Mouse (Mus musculus) intestine, embryonic 14.5 days (tissue): ENCODE results near the gene Josd2. TPM values are rescaled to one million over a fixed set of nuclear protein-coding genes. Genes with fewer than 3 reads are reported as not detected.

Source experiments
- ATAC-seq: fragments of 200-750 bp; cut with Nextera tagmentation; replicated peaks from 2 replicates; pipeline ENCODE4 v1.8.0; 2017; ENCODE audit warnings: low read depth, moderate number of reproducible peaks, moderate TSS enrichment, moderate library complexity; ENCODE audit not compliant: low FRiP score, low TSS enrichment
- DNase-seq: peaks from one replicate; pipeline ENCODE4 v3.0.0-alpha.2; 2018; ENCODE audit warnings: low spot score
- H3K27ac ChIP-seq: fragments of 300-500 bp; sonication (generic); 2 replicates; pipeline ENCODE4 v1.5.1; 2014; ENCODE audit warnings: low read depth, mild to moderate bottlenecking, control low read depth
- H3K27me3 ChIP-seq: fragments of 300-500 bp; sonication (generic); replicated peaks from 2 replicates; pipeline ENCODE4 v1.6.1; 2014; ENCODE audit warnings: low read length, control low read depth; ENCODE audit not compliant: control insufficient read depth, insufficient read depth
- H3K36me3 ChIP-seq: fragments of 300-500 bp; sonication (generic); 2 replicates; pipeline ENCODE4 v1.6.1; 2014; ENCODE audit warnings: low read length, control low read depth; ENCODE audit not compliant: control insufficient read depth, insufficient read depth
- H3K4me1 ChIP-seq: fragments of 300-500 bp; sonication (generic); replicated peaks from 2 replicates; pipeline ENCODE4 v1.6.1; 2014; ENCODE audit warnings: low read length, control low read depth, mixed read lengths; ENCODE audit not compliant: control insufficient read depth, insufficient read depth
- H3K4me2 ChIP-seq: fragments of 300-500 bp; sonication (generic); 2 replicates; pipeline ENCODE4 v1.6.1; 2014; ENCODE audit warnings: low read length
- H3K4me3 ChIP-seq: fragments of 300-500 bp; sonication (generic); 2 replicates; pipeline ENCODE4 v1.5.1; 2014; ENCODE audit warnings: low read depth, low read length, control low read depth, mixed read lengths
- H3K9ac ChIP-seq: fragments of 300-500 bp; sonication (generic); 2 replicates; pipeline ENCODE4 v1.6.1; 2014; ENCODE audit warnings: mild to moderate bottlenecking, low read length
- H3K9me3 ChIP-seq: fragments of 300-500 bp; sonication (generic); 2 replicates; pipeline ENCODE4 v1.6.1; 2016; ENCODE audit warnings: low read length, control low read depth; ENCODE audit not compliant: control insufficient read depth
- WGBS: fragments of 180-500 bp; shearing (Covaris S2); extraction: QIAGEN DNeasy Blood & Tissue Kit; methylation state at CpG from one replicate; pipeline ENCODE4 v1.1.7; 2014; 5-methylcytosine and 5-hydroxymethylcytosine counted together
- polyA plus RNA-seq: library from polyadenylated mRNA; unstranded; fragments of >200 nt; fragmentation: Nextera tagmentation; extraction: Ambion mirVana; gene quantifications from 2 replicates; pipeline ENCODE4 v1.2.1, GENCODE M21; 2014

Josd2 gene
- polyA plus RNA-seq: 72.1 and 77.0 TPM in 2 replicates

DNA sequence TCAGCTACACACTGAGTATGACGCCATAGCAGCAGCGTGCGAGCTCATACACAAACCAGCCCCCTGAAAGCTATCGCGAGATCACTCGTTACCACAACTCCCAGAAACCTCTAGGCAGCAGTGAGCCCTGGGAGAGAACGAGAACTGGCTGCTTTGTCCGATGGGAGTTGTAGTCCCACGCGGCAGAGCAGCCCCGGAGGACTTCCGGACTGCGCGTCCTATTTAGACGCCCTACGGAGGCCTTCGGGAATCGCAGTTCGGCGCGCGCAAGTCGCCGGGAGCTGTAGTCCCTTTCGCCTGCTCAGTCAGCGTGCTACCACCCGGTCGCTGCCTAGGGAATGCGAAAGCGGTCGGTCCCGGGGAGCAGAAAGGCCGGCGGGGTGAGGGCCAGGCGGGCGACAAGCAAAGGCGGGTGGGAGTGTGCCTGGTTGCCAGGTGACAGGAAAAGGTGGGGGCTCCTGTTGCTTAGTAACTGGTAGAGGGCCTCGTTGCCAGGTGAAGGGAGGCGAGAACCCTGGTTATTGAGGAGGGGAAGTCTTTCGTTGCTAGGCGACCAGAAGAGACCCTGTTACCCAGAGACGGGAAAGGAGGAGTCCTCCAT lies at the start of gene Josd2:
TSS of gene Josd2 (plus strand) at position 170 of the 601 bp plus-strand sequence.
- Histone ChIP-seq H3K36me3 (no peaks in the 10 kb centered on the region), H3K27ac (peak within 1 kb of the TSS; percentile 63; the same call in 1 of the 2 replicates), H3K4me2 (peak within 1 kb of the TSS; percentile 73), H3K4me1 (peaks cover 8% of the 10 kb centered on the region), H3K9ac (peak within 1 kb of the TSS; percentile 65), H3K27me3 (peaks cover 19% of the 10 kb centered on the region), H3K9me3 (no peaks in the 10 kb centered on the region), H3K4me3 (peak within 1 kb of the TSS; percentile 70)
- ATAC-seq (peak; percentile 93), DNase-seq (peak; percentile 92)
- WGBS: under 1% methylated on average over 42 of the region's 42 CpGs

DNA sequence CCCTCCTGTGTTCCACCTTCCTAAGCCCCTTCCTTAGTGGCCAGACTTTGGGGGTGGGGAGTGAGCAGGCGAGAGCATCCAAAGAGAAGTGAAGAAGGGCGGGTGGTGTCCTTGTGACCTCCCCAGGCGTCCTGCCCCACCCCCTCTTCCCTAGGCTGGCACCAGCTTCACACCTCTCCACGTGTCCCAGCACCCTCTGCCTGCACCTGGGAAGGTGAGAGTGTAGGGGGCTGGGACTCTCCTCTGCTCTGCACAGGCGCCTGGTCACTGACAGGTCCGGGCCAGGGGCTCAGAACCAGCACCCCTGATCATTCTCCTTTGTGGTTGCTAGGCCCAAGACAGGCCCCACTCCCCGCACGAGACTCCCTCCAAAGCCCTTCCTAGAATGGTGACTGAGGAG lies 40.1 kb upstream of the Josd2 start:
- peaks cover 56% of the 10 kb centered on the region for H3K27me3 ChIP-seq
- no peaks in the 10 kb centered on the region for H3K9me3 ChIP-seq
- ATAC-seq: no peak
- no peaks in the 10 kb centered on the region for H3K36me3 ChIP-seq
- DNase-seq: no peak
- WGBS: 10% methylated on average over 8 of the region's 8 CpGs
- peak overlapping the region; percentile 43; the same call in 1 of the 2 replicates for H3K4me3 ChIP-seq
- H3K27ac ChIP-seq: no peak overlapping the region
- peak overlapping the region; percentile 40 for H3K4me2 ChIP-seq
- no peak overlapping the region for H3K9ac ChIP-seq
- H3K4me1 ChIP-seq: 0 out of 2 replicates have a peak, but pooled peaks cover 4% of the 10 kb centered on the region

DNA sequence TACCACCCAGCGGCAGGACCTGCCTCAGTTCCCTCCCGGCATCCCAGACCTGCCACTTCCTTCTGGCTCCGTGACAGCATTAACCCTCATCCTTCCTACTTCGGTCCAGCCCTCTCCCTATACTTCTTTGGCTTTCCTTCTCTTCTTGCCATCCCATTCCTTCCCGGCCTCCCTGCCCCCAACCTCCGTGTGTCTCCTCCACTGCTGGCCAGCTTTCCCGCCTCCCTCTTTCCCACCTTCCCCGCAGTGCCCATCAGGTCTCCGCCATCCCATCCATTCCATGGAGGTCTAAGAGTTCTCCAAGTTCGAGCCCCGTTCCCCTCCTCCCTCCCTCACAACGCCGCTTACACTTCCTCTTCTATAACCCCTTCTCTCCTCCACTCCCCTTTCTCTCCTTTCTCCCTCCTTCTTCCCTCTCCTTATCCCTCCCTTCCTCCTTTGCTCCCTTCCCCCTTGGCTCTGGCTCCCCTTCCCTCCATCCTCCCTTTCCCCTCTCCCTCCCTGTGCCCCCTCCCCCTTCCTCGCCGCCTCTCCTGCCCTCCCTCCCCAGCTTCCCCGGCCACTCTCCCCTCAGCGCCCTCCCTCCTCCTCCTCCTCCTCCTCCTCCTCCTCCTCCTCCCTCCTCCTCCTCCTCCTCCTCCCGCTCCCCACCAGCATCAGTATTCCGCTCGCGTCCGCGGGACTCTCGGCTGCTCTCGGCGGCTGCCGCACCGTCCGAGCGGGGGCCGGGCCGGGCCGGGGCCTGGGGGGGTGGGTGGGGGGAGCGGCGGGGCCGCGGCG lies 39.4 kb upstream of the Josd2 start:
- Histone ChIP-seq H3K4me3 (peak overlapping the region; percentile 43), H3K27ac (no peak overlapping the region), H3K36me3 (no peaks in the 10 kb centered on the region), H3K9ac (no peak overlapping the region; the same call in 1 of the 2 replicates), H3K27me3 (peaks cover 56% of the 10 kb centered on the region), H3K4me1 (0 out of 2 replicates have a peak, but pooled peaks cover 4% of the 10 kb centered on the region), H3K9me3 (no peaks in the 10 kb centered on the region), H3K4me2 (peak overlapping the region; percentile 64)
- ATAC-seq (0 out of 2 replicates have a peak, but pooled peaks have one; percentile 9), DNase-seq (no peak)
- under 1% methylated on average over 17 of the region's 38 CpGs for WGBS

DNA sequence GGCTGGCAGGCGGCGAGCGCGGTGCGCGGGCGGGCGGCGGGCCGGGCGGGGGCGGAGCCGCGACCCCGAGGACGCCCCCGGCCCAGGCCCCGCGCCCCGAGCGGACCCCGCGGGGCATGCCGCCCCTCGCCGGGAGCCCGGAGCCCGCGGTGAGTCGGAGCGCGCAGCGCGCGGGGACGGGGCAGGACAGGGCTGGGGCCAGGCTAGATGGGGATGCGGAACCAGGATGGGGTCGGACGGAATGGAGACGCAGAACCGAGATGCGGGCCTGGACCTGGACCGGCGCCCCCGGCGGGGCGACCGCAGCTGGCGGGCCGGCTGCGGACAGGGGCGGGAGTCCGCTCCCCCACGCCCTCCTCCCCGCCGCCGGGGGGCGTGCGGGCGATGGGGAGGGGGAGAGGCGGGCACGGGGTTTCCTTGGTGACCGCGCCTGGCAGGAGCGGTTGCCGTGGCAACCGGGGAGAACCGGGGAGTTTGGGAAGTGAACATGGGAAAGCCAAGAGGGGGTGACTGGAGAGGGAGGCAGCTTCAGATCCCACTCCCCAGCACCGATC lies 38.7 kb upstream of the Josd2 start, which contains the start of gene Lrrc4b:
TSS of gene Lrrc4b (plus strand) at position 51 of the 554 bp plus-strand sequence.
- WGBS: 2% methylated on average over 51 of the region's 69 CpGs
- no peak within 1 kb of the TSS for H3K27ac ChIP-seq
- peak within 1 kb of the TSS; percentile 64 for H3K4me2 ChIP-seq
- 0 out of 2 replicates have a peak, but pooled peaks cover 4% of the 10 kb centered on the region for H3K4me1 ChIP-seq
- peak within 1 kb of the TSS; percentile 32 for H3K9ac ChIP-seq
- peaks cover 56% of the 10 kb centered on the region for H3K27me3 ChIP-seq
- H3K9me3 ChIP-seq: no peaks in the 10 kb centered on the region
- no peaks in the 10 kb centered on the region for H3K36me3 ChIP-seq
- peak; percentile 61 for DNase-seq
- peak; percentile 22; the same call in 1 of the 2 replicates for ATAC-seq
- peak within 1 kb of the TSS; percentile 43 for H3K4me3 ChIP-seq

DNA sequence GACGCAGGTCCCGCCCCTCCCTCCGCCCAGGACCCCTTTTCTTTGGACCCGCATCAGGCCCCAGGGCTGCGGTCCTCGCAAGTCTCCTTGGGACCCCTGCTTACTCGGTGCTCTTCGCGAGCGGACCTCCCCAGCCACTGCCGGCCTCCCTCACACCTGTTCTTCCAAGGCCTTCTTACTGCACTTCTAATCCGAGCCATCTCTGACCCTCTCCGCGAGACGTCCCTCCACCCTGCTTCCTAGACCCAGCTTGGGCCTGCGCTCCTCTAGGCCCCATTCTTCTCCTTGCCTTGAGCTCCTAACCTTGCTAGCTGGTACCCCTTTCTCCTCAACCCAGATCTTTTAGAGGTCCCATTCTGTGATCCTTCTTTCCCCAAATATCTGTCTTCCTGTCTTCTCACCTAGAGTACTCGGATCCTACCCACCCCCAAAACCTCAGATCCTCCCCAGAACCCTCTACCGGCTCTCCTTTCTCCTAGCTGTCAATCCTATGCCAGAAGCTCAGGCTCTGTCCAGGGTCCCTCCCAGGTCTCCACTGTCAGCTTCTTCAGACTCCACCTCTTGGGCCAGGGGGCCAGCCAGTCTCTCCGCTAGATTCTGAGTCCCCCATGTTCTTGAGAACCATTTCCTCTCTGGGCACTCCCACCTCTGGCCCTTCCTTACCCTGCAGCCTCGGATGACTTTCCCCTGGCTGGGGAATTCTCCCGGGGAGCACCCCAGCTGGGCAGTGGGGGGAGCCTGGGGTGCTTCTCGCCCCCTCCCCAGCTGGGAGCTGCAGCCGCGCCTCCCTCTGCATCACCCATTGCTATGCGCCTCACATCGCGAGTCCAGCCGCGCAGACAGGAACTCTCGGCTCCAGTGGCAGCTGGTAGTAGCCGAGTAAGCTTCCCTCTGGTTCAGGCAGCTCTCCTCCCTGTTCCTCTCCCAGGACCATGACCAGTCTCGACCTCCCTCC lies 38.0 kb upstream of the Josd2 start:
- ATAC-seq (no peak), DNase-seq (no peak)
- Histone ChIP-seq H3K4me3 (peak overlapping the region; percentile 43), H3K27ac (no peak overlapping the region), H3K9ac (no peak overlapping the region), H3K9me3 (no peaks in the 10 kb centered on the region), H3K4me1 (0 out of 2 replicates have a peak, but pooled peaks cover 4% of the 10 kb centered on the region), H3K4me2 (peak overlapping the region; percentile 64), H3K27me3 (peaks cover 62% of the 10 kb centered on the region), H3K36me3 (no peaks in the 10 kb centered on the region)
- 2% methylated on average over 29 of the region's 32 CpGs for WGBS

DNA sequence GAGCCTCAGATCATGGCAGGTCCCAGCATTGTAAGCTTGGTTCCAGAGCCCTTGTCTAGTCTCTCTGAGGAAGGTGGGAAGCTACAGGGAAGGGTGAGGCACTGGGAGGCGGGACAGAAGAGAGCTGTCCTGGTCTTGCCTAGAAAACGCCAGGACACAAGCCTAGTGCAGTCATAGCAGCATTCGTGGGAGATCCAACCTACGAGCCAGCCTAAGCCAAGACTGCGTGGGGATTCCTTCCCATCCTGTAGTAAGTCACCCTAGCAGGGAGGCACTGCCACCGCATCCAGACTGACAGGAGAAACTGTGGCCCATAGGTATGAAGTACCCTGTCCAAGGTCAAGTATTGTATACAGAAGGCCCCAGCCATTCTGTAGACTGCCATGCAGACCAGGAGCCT lies 35.2 kb upstream of the Josd2 start:
- no peaks in the 10 kb centered on the region for H3K36me3 ChIP-seq
- no peak overlapping the region for H3K9ac ChIP-seq
- WGBS: 77% methylated on average over 6 of the region's 6 CpGs
- H3K27me3 ChIP-seq: peaks cover 54% of the 10 kb centered on the region
- no peak for DNase-seq
- 0 out of 2 replicates have a peak, but pooled peaks cover 4% of the 10 kb centered on the region for H3K4me1 ChIP-seq
- no peak overlapping the region for H3K4me2 ChIP-seq
- no peak for ATAC-seq
- H3K27ac ChIP-seq: no peak overlapping the region
- H3K4me3 ChIP-seq: no peak overlapping the region
- no peaks in the 10 kb centered on the region for H3K9me3 ChIP-seq

DNA sequence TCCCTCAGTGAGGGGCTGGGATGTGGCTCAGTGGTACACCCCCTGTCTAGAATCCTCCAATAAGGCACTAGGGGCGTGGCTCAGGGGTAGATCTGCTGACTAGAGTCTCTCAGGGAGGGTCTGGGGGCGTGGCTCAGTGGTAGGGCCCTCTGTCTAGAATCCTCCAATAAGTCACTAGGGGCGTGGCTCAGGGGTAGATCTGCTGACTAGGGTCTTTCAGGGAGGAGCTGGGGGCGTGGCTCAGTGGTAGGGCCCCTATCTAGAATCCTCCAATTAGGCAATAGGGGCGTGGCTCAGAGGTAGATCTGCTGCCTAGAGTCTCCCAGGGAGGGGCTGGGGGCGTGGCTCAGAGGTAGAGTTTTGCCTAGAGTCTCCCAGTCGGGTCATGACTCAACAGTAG lies 34.4 kb upstream of the Josd2 start:
- no peak overlapping the region for H3K27ac ChIP-seq
- ATAC-seq: peak; percentile 34; the same call in 1 of the 2 replicates
- H3K36me3 ChIP-seq: no peaks in the 10 kb centered on the region
- no peaks in the 10 kb centered on the region for H3K9me3 ChIP-seq
- 0 out of 2 replicates have a peak, but pooled peaks cover 4% of the 10 kb centered on the region for H3K4me1 ChIP-seq
- H3K4me3 ChIP-seq: no peak overlapping the region
- 3% methylated on average over 7 of the region's 7 CpGs for WGBS
- no peak for DNase-seq
- no peak overlapping the region for H3K9ac ChIP-seq
- no peak overlapping the region for H3K4me2 ChIP-seq
- H3K27me3 ChIP-seq: peaks cover 46% of the 10 kb centered on the region
